Mouse (Mus musculus) thymus, adult 2 months (tissue): ENCODE measurements at regions not wholly inside any gene's neighbourhood (a gene's known extent, or its start where the extent isn't known, plus 50 kb on each side); places are given as distances from the start of the nearest gene placed in this dataset.

Experiments
- DNase-seq: peaks from one replicate; pipeline ENCODE4 v3.0.0; 2021
- H3K27ac ChIP-seq: fragments of 200-500 bp; 2 replicates; pipeline ENCODE4 v1.5.1; 2012; ENCODE audit warnings: low read length, control low read depth; ENCODE audit not compliant: control insufficient read depth, insufficient read depth
- H3K27me3 ChIP-seq: fragments of 200-500 bp; 2 replicates; pipeline ENCODE4 v1.6.1; 2012; ENCODE audit warnings: mild to moderate bottlenecking, low read length, moderate library complexity, mixed read lengths; ENCODE audit not compliant: control insufficient read depth, insufficient read depth
- H3K36me3 ChIP-seq: fragments of 200-500 bp; 2 replicates; pipeline ENCODE4 v1.6.1; 2012; ENCODE audit warnings: mild to moderate bottlenecking, low read length, moderate library complexity; ENCODE audit not compliant: control insufficient read depth, insufficient read depth
- H3K4me1 ChIP-seq: fragments of 200-500 bp; replicated peaks from 2 replicates; pipeline ENCODE4 v1.6.1; 2012; ENCODE audit warnings: low read length; ENCODE audit not compliant: control insufficient read depth, insufficient read depth
- H3K4me3 ChIP-seq: fragments of 200-500 bp; 2 replicates; pipeline ENCODE4 v1.5.1; 2012; ENCODE audit warnings: mild to moderate bottlenecking, low read length, control low read depth, moderate library complexity; ENCODE audit not compliant: control insufficient read depth, insufficient read depth
- CTCF ChIP-seq: fragments of 200-500 bp; IDR thresholded peaks from 2 replicates; pipeline ENCODE4 v1.5.1; 2012; ENCODE audit warnings: mild to moderate bottlenecking, control low read depth, low read length, moderate library complexity, borderline replicate concordance; ENCODE audit not compliant: control insufficient read depth, poor library complexity, insufficient read depth; ENCODE audit errors: extremely low read depth
- POLR2A ChIP-seq: fragments of 200-500 bp; IDR thresholded peaks from 2 replicates; pipeline ENCODE4 v1.6.1; 2012; ENCODE audit warnings: mild to moderate bottlenecking, low read length, control low read depth, moderate library complexity; ENCODE audit not compliant: control insufficient read depth, poor library complexity, insufficient read depth; ENCODE audit errors: extremely low read depth
- WGBS: fragments of 180-500 bp; shearing (Covaris S2); methylation state at CpG from one replicate; pipeline ENCODE4 v1.1.7; 2018; 5-methylcytosine and 5-hydroxymethylcytosine counted together

- no peaks in the 10 kb centered on the region for H3K36me3 ChIP-seq
- H3K4me3 ChIP-seq, result no peak overlapping the region
- DNase-seq, result no peak
- no peaks in the 10 kb centered on the region for H3K27me3 ChIP-seq
- H3K4me1 ChIP-seq, result no peaks in the 10 kb centered on the region
- TF ChIP-seq CTCF (no peak), POLR2A (no peak)
- H3K27ac ChIP-seq, result no peak overlapping the region
- WGBS, result 55% methylated on average over 3 of the region's 3 CpGs
Observed at GRCm38 (mm10) chr11:40596347-40596746, 98.7 kb downstream of the Mat2b start.

GRCm38 (mm10) chr11:40592056-40592455 lies 102.9 kb downstream of the Mat2b start:
- Histone ChIP-seq H3K4me1 (no peaks in the 10 kb centered on the region), H3K36me3 (no peaks in the 10 kb centered on the region), H3K4me3 (no peak overlapping the region), H3K27ac (no peak overlapping the region), H3K27me3 (no peaks in the 10 kb centered on the region)
- no peak for DNase-seq
- TF ChIP-seq CTCF (no peak), POLR2A (no peak)
- 87% methylated on average over 4 of the region's 4 CpGs for WGBS

DNA sequence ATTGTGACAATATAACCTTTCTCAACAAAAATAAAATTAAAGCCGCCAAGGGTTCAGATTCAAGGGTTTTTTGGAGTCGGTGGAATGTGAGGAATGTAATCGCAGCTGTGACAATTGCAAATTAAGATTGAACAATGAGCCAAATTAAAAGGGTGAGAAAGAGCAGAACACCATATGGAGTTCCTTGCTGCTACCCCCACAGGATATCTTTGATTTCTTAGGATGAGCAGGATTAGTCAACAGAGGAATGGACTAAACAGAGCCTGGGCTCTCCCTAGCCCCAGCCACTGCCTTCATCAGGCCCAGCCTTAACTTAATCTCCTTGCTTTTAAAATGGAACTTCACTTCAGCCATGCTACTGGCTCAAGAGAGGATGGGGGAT lies 121.3 kb downstream of the Mat2b start:
- Histone ChIP-seq H3K36me3 (no peaks in the 10 kb centered on the region), H3K27me3 (no peaks in the 10 kb centered on the region), H3K27ac (no peak overlapping the region), H3K4me1 (no peaks in the 10 kb centered on the region), H3K4me3 (no peak overlapping the region)
- 48% methylated on average over 3 of the region's 3 CpGs for WGBS
- TF ChIP-seq CTCF (no peak), POLR2A (no peak)
- no peak for DNase-seq

- no peak overlapping the region for H3K27ac ChIP-seq
- no peaks in the 10 kb centered on the region for H3K36me3 ChIP-seq
- H3K27me3 ChIP-seq, result no peaks in the 10 kb centered on the region
- 48% methylated on average over 12 of the region's 12 CpGs for WGBS
- H3K4me1 ChIP-seq, result no peaks in the 10 kb centered on the region
- TF ChIP-seq POLR2A, result no peak
- no peak for TF ChIP-seq CTCF
- H3K4me3 ChIP-seq, result no peak overlapping the region
- no peak for DNase-seq
Observed at GRCm38 (mm10) chr11:40572953-40573757, 121.8 kb downstream of the Mat2b start.

DNA sequence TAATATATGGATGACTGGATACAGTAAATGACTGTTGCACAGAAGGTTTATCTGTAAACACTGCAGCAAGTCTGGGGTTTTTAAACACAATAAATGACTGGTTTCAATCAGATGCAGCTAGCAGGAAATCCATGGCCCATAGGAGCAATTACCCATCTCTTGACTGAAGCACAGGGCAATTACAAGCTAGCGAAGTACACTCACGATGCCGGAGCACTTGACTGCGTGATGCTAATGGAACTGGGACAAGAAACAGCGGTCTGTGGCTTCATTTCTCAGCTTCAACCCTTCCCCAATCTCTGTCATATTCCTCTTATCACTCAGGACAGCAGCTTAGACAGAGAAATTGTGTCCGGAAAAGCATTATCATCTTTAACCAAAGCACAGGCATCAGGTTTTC lies 132.1 kb downstream of the Mat2b start:
- 85% methylated on average over 6 of the region's 6 CpGs for WGBS
- no peaks in the 10 kb centered on the region for H3K36me3 ChIP-seq
- H3K27ac ChIP-seq, result no peak overlapping the region
- H3K4me3 ChIP-seq, result no peak overlapping the region
- TF ChIP-seq POLR2A (no peak), CTCF (no peak)
- H3K4me1 ChIP-seq, result no peaks in the 10 kb centered on the region
- no peak for DNase-seq
- H3K27me3 ChIP-seq, result no peaks in the 10 kb centered on the region

- 97% methylated on average over 2 of the region's 2 CpGs for WGBS
- Histone ChIP-seq H3K27ac (no peak overlapping the region), H3K4me3 (no peak overlapping the region), H3K36me3 (no peaks in the 10 kb centered on the region), H3K4me1 (no peaks in the 10 kb centered on the region), H3K27me3 (no peaks in the 10 kb centered on the region)
- no peak for DNase-seq
- no peak for TF ChIP-seq POLR2A
- TF ChIP-seq CTCF, result no peak
Observed at GRCm38 (mm10) chr11:40561983-40562382, 133.0 kb downstream of the Mat2b start.

DNA sequence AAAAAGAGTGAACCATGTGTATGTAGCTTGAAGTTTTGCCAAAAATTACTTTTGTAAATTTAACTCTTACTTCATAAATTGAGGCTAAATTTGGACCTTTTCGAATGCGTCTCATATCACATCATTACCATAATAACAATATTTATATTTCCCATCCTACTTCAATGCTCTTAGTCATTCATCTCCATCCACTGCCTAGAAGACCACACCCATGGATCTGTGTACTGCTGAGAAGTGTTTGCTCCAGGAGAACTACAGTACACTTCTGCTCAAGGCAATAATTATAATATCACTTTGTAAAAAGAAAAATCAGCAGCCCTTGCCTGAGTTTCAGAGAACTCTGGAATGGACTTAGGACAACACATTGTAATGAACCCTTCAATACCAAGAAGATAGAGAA lies 133.6 kb downstream of the Mat2b start:
- Histone ChIP-seq H3K27ac (no peak overlapping the region), H3K4me1 (no peaks in the 10 kb centered on the region), H3K4me3 (no peak overlapping the region), H3K36me3 (no peaks in the 10 kb centered on the region), H3K27me3 (no peaks in the 10 kb centered on the region)
- DNase-seq, result no peak
- WGBS, result 99% methylated on average over 2 of the region's 2 CpGs
- no peak for TF ChIP-seq POLR2A
- TF ChIP-seq CTCF, result no peak
